ENCODE assay signal across 8 mouse cellular contexts in the genomic region with DNA sequence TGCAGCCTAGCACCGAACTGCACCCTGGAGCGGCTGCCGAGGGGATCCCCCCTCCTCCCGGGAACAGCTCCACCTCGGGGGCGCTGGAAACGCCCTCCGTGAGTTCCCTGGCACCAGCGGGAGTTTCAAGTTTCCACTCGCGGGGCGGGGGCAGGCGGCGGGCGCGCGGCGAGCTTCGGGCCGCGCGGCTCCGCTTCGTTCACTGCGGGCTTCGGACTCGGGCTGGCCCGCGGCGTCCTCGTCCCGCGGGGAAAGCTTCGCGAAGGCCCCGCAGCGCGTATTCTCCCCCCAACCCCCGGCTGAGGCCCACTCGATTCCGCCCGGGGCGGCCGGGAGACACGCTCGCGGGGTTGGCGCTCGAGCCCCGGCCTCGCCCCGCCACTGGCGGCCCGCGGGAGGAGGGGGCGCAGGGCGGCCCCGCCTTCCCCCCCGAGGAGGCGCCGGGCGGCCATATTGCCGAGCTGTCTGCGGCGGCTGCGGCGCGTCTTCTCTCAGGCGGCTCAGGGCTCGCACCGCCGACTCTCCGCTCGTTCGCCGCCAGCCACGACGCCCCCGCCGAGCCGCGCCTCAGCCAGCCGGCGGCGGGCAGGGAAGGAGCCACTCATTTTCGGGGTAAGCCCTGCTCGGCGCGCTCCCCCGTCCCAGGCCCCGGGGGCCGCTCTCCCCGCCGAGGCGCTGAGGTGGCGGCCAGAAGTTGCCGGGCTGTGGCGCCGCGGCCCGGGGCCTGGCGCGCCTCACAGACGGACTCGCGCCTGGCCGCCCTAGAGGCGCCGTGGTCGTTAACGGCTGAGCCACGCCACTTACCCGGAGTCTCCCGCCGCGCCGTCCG. TPM values are rescaled to one million over a fixed set of nuclear protein-coding genes. Genes with fewer than 3 reads are reported as not detected.
DNase-seq lines count a peak whose midpoint lies in the region; ATAC-seq lines count a peak whose summit lies in the region.

No protein-coding gene starts in this region.

- under 1% methylated on average over 81 of the region's 118 CpGs for WGBS in embryonic facial prominence, embryonic 11.5 days
- under 1% methylated on average over 100 of the region's 118 CpGs for WGBS in limb, embryonic 13.5 days
- WGBS in midbrain, embryonic 15.5 days: under 1% methylated on average over 95 of the region's 118 CpGs

- no peaks in the 10 kb centered on the region for H3K27me3 ChIP-seq in embryonic facial prominence, embryonic 11.5 days (ENCODE audit: control insufficient read depth, insufficient read depth, low read length)
- no peaks in the 10 kb centered on the region for H3K27me3 ChIP-seq in limb, embryonic 13.5 days
- no peaks in the 10 kb centered on the region for H3K27me3 ChIP-seq in midbrain, embryonic 15.5 days (replicated peaks)

- H3K36me3 ChIP-seq in embryonic facial prominence, embryonic 11.5 days (replicated peaks; ENCODE audit: control insufficient read depth, insufficient read depth, low read depth, low read length): no peaks in the 10 kb centered on the region
- no peaks in the 10 kb centered on the region for H3K36me3 ChIP-seq in limb, embryonic 13.5 days
- no peaks in the 10 kb centered on the region for H3K36me3 ChIP-seq in midbrain, embryonic 15.5 days (replicated peaks)

- H3K27ac ChIP-seq in embryonic facial prominence, embryonic 11.5 days (replicated peaks; ENCODE audit: low read depth, low read length): peak overlapping the region; percentile 98
- H3K27ac ChIP-seq in limb, embryonic 13.5 days: peak overlapping the region; percentile 100
- peak overlapping the region; percentile 95 for H3K27ac ChIP-seq in midbrain, embryonic 15.5 days

- H3K9me3 ChIP-seq in embryonic facial prominence, embryonic 11.5 days (replicated peaks; ENCODE audit: control insufficient read depth, low read length): no peaks in the 10 kb centered on the region
- H3K9me3 ChIP-seq in limb, embryonic 13.5 days: no peaks in the 10 kb centered on the region
- H3K9me3 ChIP-seq in midbrain, embryonic 15.5 days: no peaks in the 10 kb centered on the region

- H3K4me1 ChIP-seq in embryonic facial prominence, embryonic 11.5 days (ENCODE audit: control insufficient read depth, insufficient read depth, low read length): no peaks in the 10 kb centered on the region; the same call in 1 of the 2 replicates
- peaks cover 35% of the 10 kb centered on the region for H3K4me1 ChIP-seq in limb, embryonic 13.5 days
- H3K4me1 ChIP-seq in midbrain, embryonic 15.5 days: peaks cover 29% of the 10 kb centered on the region

- peak overlapping the region; percentile 58 for H3K4me2 ChIP-seq in embryonic facial prominence, embryonic 11.5 days (ENCODE audit: low read depth, low read length)
- peak overlapping the region; percentile 80 for H3K4me2 ChIP-seq in limb, embryonic 13.5 days (replicated peaks)
- peak overlapping the region; percentile 68 for H3K4me2 ChIP-seq in midbrain, embryonic 15.5 days

- peak overlapping the region; percentile 96 for H3K4me3 ChIP-seq in embryonic facial prominence, embryonic 11.5 days (ENCODE audit: low read depth, low read length)
- H3K4me3 ChIP-seq in limb, embryonic 13.5 days: peak overlapping the region; percentile 95
- H3K4me3 ChIP-seq in midbrain, embryonic 15.5 days: peak overlapping the region; percentile 95

- H3K9ac ChIP-seq in embryonic facial prominence, embryonic 11.5 days (replicated peaks; ENCODE audit: low read length): peak overlapping the region; percentile 99
- peak overlapping the region; percentile 99 for H3K9ac ChIP-seq in limb, embryonic 13.5 days
- H3K9ac ChIP-seq in midbrain, embryonic 15.5 days: peak overlapping the region; percentile 87

- DNase-seq in layer of hippocampus, adult 11-12 months (ENCODE audit: low spot score): peak; percentile 73
- no peak for DNase-seq in layer of hippocampus, adult 9-10 months (ENCODE audit: low spot score)
- DNase-seq in embryonic facial prominence, embryonic 11.5 days (ENCODE audit: low spot score): peak; percentile 86
- peak; percentile 89 to 91 for DNase-seq in heart, adult 18-20 months
- peak; percentile 90 for DNase-seq in kidney, adult 18-20 months
- peak; percentile 73 to 83 for DNase-seq in spleen, adult 18-20 months

- peak; percentile 90 for ATAC-seq in embryonic facial prominence, embryonic 11.5 days (replicated peaks; ENCODE audit: insufficient number of reproducible peaks, low FRiP score, low TSS enrichment, low read depth)
- peak; percentile 94 for ATAC-seq in limb, embryonic 13.5 days (ENCODE audit: low FRiP score, low read depth)
- peak; percentile 95 for ATAC-seq in midbrain, embryonic 15.5 days (replicated peaks)

RNA-seq across cellular contexts. Expression of a gene that starts 1.1 kb away (rescaled TPM):
- 202 and 232 TPM in 2 replicates for polyA plus RNA-seq in embryonic facial prominence, embryonic 11.5 days (2014; fragmentation: Nextera tagmentation; extraction: Ambion mirVana)
- total RNA-seq in heart, adult 18-20 months (2021): 10 to 100 TPM; 88.4 to 91.8 TPM
- 148 and 149 TPM in 2 replicates for polyA plus RNA-seq in limb, embryonic 13.5 days (2015; fragmentation: Nextera tagmentation; extraction: Ambion mirVana)
- polyA plus RNA-seq in midbrain, embryonic 15.5 days (2015; fragmentation: Nextera tagmentation; extraction: Ambion mirVana): 75.2 and 76.0 TPM in 2 replicates
